Mouse (Mus musculus) testis, adult 2 months (tissue): ENCODE data around the gene Gm21731.
"Not testable (repeated sequence)": the region's sequence is repeated elsewhere in the genome, so short reads cannot be mapped to it uniquely, and the experiment has no call there.

Experiments used
- CTCF ChIP-seq: fragments of 200-500 bp; IDR thresholded peaks from 2 replicates; pipeline ENCODE4 v1.5.1; 2012; ENCODE audit warnings: low read depth, mild to moderate bottlenecking, inconsistent platforms, low read length, moderate library complexity; ENCODE audit not compliant: control insufficient read depth, insufficient read depth, insufficient replicate concordance
- POLR2A ChIP-seq: fragments of 200-500 bp; IDR thresholded peaks from 2 replicates; pipeline ENCODE4 v1.6.1; 2012; ENCODE audit warnings: low read depth, mild to moderate bottlenecking, inconsistent platforms, low read length, moderate library complexity; ENCODE audit not compliant: control insufficient read depth

DNA sequence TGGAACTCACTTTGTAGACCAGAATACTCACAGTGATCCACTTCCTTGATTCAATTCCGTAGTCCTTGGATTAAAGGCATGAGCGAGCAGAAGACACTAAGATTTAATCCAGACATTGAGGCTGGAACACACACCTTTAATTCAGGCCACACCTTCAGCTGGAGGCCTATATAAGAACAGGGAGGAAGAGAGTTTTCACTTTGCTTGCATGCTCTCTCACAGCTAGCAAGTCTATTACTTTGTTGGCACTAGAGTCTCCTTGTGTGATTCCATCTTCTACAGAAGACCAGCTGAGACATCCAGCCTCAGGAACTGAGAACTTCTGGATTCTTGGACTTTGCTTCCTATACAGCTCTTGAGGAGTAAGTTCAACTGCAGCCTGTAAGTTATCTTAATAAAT, 24.0 kb downstream of the Gm21731 start, which contains the start of gene AF067061:
- TF ChIP-seq CTCF, POLR2A: not testable (repeated sequence)
